Mouse (Mus musculus): Measurements from ENCODE around the gene Lce1b. TPM values are rescaled to one million over a fixed set of nuclear protein-coding genes. Genes with fewer than 3 reads are reported as not detected.

Gene Lce1b
- total and polyA plus RNA-seq, 3 experiments, result not detected

GRCm38 (mm10) chr3:92648207-92648606, 8.5 kb downstream of the Lce1b start, which contains the start of gene Lce1a1:
Lce1a1 (minus strand) TSS chr3:92648307.
- H3K4me1 ChIP-seq (ENCODE audit: insufficient read depth, low read depth, low read length), result no peaks in the 10 kb centered on the region
- DNase-seq (ENCODE audit: low spot score), result no peak
- no peaks in the 10 kb centered on the region for H3K27me3 ChIP-seq (ENCODE audit: insufficient read depth, low read length)
- no peak for TF ChIP-seq POLR2AphosphoS5 (IDR thresholded peaks at IDR 0.05; ENCODE audit: insufficient replicate concordance, low read depth, low read length)
- no peak for TF ChIP-seq GATA2 (IDR thresholded peaks at IDR 0.05; ENCODE audit: borderline replicate concordance, low read depth, low read length)
- TF ChIP-seq GATA1 (IDR thresholded peaks at IDR 0.05; ENCODE audit: borderline replicate concordance, low read length), result no peak
- no peak for TF ChIP-seq CTCF (IDR thresholded peaks at IDR 0.05; ENCODE audit: low read depth, low read length)
- TF ChIP-seq TAL1 (conservative IDR thresholded peaks at IDR 0.05; ENCODE audit: low read depth, low read length), result no peak
- no peaks in the 10 kb centered on the region for H3K9me3 ChIP-seq (replicated peaks)
- no peaks in the 10 kb centered on the region for H3K36me3 ChIP-seq (replicated peaks)
- no peak within 1 kb of the TSS for H3K4me3 ChIP-seq (ENCODE audit: low read depth, low read length)
- no peak for ATAC-seq (ENCODE audit: extremely low read depth, insufficient number of reproducible peaks, low FRiP score, poor library complexity, severe bottlenecking)

- H3K27me3 ChIP-seq (ENCODE audit: insufficient read depth, low read length), result no peaks in the 10 kb centered on the region
- DNase-seq (ENCODE audit: low spot score) (no peak), ATAC-seq (ENCODE audit: extremely low read depth, insufficient number of reproducible peaks, low FRiP score, poor library complexity, severe bottlenecking) (no peak)
- TF ChIP-seq GATA1 (IDR thresholded peaks at IDR 0.05; ENCODE audit: borderline replicate concordance, low read length) (no peak), CTCF (IDR thresholded peaks at IDR 0.05; ENCODE audit: low read depth, low read length) (no peak), GATA2 (IDR thresholded peaks at IDR 0.05; ENCODE audit: borderline replicate concordance, low read depth, low read length) (no peak)
- H3K4me3 ChIP-seq (ENCODE audit: low read depth, low read length), result no peak overlapping the region; the same call in 1 of the 2 replicates
- H3K9me3 ChIP-seq (replicated peaks), result peaks cover 6% of the 10 kb centered on the region
- no peaks in the 10 kb centered on the region for H3K4me1 ChIP-seq (ENCODE audit: insufficient read depth, low read depth, low read length)
- H3K36me3 ChIP-seq (replicated peaks), result no peaks in the 10 kb centered on the region
Observed at GRCm38 (mm10) chr3:92639854-92640253, 16.9 kb downstream of the Lce1b start.

DNA sequence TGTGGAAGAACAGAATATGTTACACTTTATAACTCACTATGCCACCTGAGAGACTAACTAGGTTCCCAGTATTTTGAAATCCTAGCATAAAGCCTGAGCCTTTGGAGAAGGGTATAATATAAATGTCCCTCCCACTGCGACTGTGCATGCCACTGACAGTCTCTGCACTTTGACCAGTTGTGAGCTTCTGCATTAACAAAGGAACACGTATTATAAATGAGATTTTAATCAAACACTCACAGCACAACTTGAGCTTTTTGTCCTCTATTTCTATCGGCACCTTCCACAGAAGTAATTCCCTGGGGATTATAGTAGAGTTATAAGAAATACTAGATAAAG, 18.1 kb downstream of the Lce1b start:
- no peak for TF ChIP-seq TAL1 (conservative IDR thresholded peaks at IDR 0.05; ENCODE audit: low read depth, low read length)
- no peak for TF ChIP-seq GATA2 (IDR thresholded peaks at IDR 0.05; ENCODE audit: borderline replicate concordance, low read depth, low read length)
- TF ChIP-seq GATA1 (IDR thresholded peaks at IDR 0.05; ENCODE audit: borderline replicate concordance, low read length), result no peak
- no peak for TF ChIP-seq POLR2AphosphoS5 (IDR thresholded peaks at IDR 0.05; ENCODE audit: insufficient replicate concordance, low read depth, low read length)
- TF ChIP-seq CTCF (IDR thresholded peaks at IDR 0.05; ENCODE audit: low read depth, low read length), result no peak
- DNase-seq (ENCODE audit: low spot score), result no peak
- no peaks in the 10 kb centered on the region for H3K27me3 ChIP-seq (ENCODE audit: insufficient read depth, low read length)
- H3K4me1 ChIP-seq (ENCODE audit: insufficient read depth, low read depth, low read length), result no peaks in the 10 kb centered on the region
- no peak overlapping the region for H3K4me3 ChIP-seq (ENCODE audit: low read depth, low read length)
- H3K9me3 ChIP-seq (replicated peaks), result peaks cover 6% of the 10 kb centered on the region
- no peaks in the 10 kb centered on the region for H3K36me3 ChIP-seq (replicated peaks)
- ATAC-seq (ENCODE audit: extremely low read depth, insufficient number of reproducible peaks, low FRiP score, poor library complexity, severe bottlenecking), result no peak

GRCm38 (mm10) chr3:92637745-92638652, 18.7 kb downstream of the Lce1b start:
- Histone ChIP-seq H3K27me3 (ENCODE audit: insufficient read depth, low read length) (no peaks in the 10 kb centered on the region), H3K4me1 (ENCODE audit: insufficient read depth, low read depth, low read length) (no peaks in the 10 kb centered on the region), H3K4me3 (ENCODE audit: low read depth, low read length) (no peak overlapping the region), H3K36me3 (replicated peaks) (no peaks in the 10 kb centered on the region), H3K9me3 (replicated peaks) (peaks cover 6% of the 10 kb centered on the region)
- TF ChIP-seq GATA2 (IDR thresholded peaks at IDR 0.05; ENCODE audit: borderline replicate concordance, low read depth, low read length) (no peak), GATA1 (IDR thresholded peaks at IDR 0.05; ENCODE audit: borderline replicate concordance, low read length) (no peak), POLR2AphosphoS5 (IDR thresholded peaks at IDR 0.05; ENCODE audit: insufficient replicate concordance, low read depth, low read length) (no peak), CTCF (IDR thresholded peaks at IDR 0.05; ENCODE audit: low read depth, low read length) (no peak)
- no peak for DNase-seq (ENCODE audit: low spot score)
- ATAC-seq (ENCODE audit: extremely low read depth, insufficient number of reproducible peaks, low FRiP score, poor library complexity, severe bottlenecking), result no peak

DNA sequence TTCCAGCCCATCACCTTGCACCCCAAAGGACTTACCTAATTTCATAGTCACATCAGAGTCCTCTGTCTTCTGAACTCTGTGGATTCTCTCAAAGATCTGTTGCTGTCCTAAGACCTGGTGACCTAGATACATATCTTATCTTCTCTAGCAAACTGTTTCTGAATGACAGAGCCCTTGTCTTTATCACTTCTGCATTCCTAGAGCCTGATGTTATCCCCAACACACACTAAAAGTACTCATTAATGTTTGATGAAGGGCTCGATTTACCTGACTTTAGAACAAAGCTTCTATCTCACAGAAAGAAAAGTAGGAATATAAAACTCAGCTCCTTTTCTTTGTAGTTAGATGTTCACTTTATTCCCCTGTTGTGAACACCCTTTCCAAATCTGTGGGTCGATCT, 35.2 kb downstream of the Lce1b start, which contains the start of gene Lce6a:
Gene Lce6a, minus strand, starts transcription at position 101 of the 400 bp plus-strand sequence.
- ATAC-seq (ENCODE audit: extremely low read depth, insufficient number of reproducible peaks, low FRiP score, poor library complexity, severe bottlenecking), result no peak
- Histone ChIP-seq H3K27me3 (ENCODE audit: insufficient read depth, low read length) (no peaks in the 10 kb centered on the region), H3K4me1 (ENCODE audit: insufficient read depth, low read depth, low read length) (no peaks in the 10 kb centered on the region), H3K9me3 (replicated peaks) (0 out of 2 replicates have a peak, but pooled peaks cover 2% of the 10 kb centered on the region), H3K4me3 (ENCODE audit: low read depth, low read length) (no peak within 1 kb of the TSS), H3K36me3 (replicated peaks) (no peaks in the 10 kb centered on the region)
- TF ChIP-seq TAL1 (conservative IDR thresholded peaks at IDR 0.05; ENCODE audit: low read depth, low read length), result no peak
- no peak for TF ChIP-seq POLR2AphosphoS5 (IDR thresholded peaks at IDR 0.05; ENCODE audit: insufficient replicate concordance, low read depth, low read length)
- TF ChIP-seq CTCF (IDR thresholded peaks at IDR 0.05; ENCODE audit: low read depth, low read length), result no peak
- no peak for TF ChIP-seq GATA2 (IDR thresholded peaks at IDR 0.05; ENCODE audit: borderline replicate concordance, low read depth, low read length)
- TF ChIP-seq GATA1 (IDR thresholded peaks at IDR 0.05; ENCODE audit: borderline replicate concordance, low read length), result no peak
- no peak for DNase-seq (ENCODE audit: low spot score)

DNA sequence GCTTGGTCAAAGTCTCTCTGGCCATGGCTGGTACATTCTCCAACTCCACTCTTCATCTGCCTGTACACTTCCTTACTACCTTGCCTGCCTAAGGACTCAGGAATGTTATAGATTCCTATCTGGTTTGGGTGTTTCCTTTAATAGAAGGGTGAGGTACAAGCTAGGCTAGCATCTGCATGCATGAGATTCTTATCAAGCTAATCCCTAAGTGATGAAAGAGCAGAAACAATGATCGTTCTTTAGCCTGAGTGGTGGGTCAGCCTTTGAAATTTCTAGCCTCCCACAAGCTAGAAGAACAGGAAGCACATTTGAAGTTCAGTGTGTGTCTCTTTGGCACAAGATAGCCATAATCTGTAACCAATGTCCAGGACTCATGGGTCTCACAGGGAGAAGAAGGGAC, 46.9 kb downstream of the Lce1b start:
- ATAC-seq (ENCODE audit: extremely low read depth, insufficient number of reproducible peaks, low FRiP score, poor library complexity, severe bottlenecking) (no peak), DNase-seq (ENCODE audit: low spot score) (no peak)
- TF ChIP-seq POLR2AphosphoS5 (IDR thresholded peaks at IDR 0.05; ENCODE audit: insufficient replicate concordance, low read depth, low read length), result no peak
- no peak for TF ChIP-seq GATA2 (IDR thresholded peaks at IDR 0.05; ENCODE audit: borderline replicate concordance, low read depth, low read length)
- TF ChIP-seq GATA1 (IDR thresholded peaks at IDR 0.05; ENCODE audit: borderline replicate concordance, low read length), result no peak
- no peak for TF ChIP-seq TAL1 (conservative IDR thresholded peaks at IDR 0.05; ENCODE audit: low read depth, low read length)
- no peak for TF ChIP-seq CTCF (IDR thresholded peaks at IDR 0.05; ENCODE audit: low read depth, low read length)
- H3K9me3 ChIP-seq (replicated peaks), result no peaks in the 10 kb centered on the region
- no peak overlapping the region for H3K4me3 ChIP-seq (ENCODE audit: low read depth, low read length)
- no peaks in the 10 kb centered on the region for H3K4me1 ChIP-seq (ENCODE audit: insufficient read depth, low read depth, low read length)
- no peaks in the 10 kb centered on the region for H3K36me3 ChIP-seq (replicated peaks)
- no peaks in the 10 kb centered on the region for H3K27me3 ChIP-seq (ENCODE audit: insufficient read depth, low read length)

All from G1E (cell line).